Mouse (Mus musculus) intestine, embryonic 14.5 days (tissue): ENCODE measurements around the gene Tmem139. TPM values are rescaled to one million over a fixed set of nuclear protein-coding genes. Genes with fewer than 3 reads are reported as not detected.

ENCODE experiments used
- ATAC-seq: fragments of 200-750 bp; cut with Nextera tagmentation; replicated peaks from 2 replicates; pipeline ENCODE4 v1.8.0; 2017; ENCODE audit warnings: low read depth, moderate number of reproducible peaks, moderate TSS enrichment, moderate library complexity; ENCODE audit not compliant: low FRiP score, low TSS enrichment
- DNase-seq: peaks from one replicate; pipeline ENCODE4 v3.0.0-alpha.2; 2018; ENCODE audit warnings: low spot score
- H3K27ac ChIP-seq: fragments of 300-500 bp; sonication (generic); 2 replicates; pipeline ENCODE4 v1.5.1; 2014; ENCODE audit warnings: low read depth, mild to moderate bottlenecking, control low read depth
- H3K27me3 ChIP-seq: fragments of 300-500 bp; sonication (generic); replicated peaks from 2 replicates; pipeline ENCODE4 v1.6.1; 2014; ENCODE audit warnings: low read length, control low read depth; ENCODE audit not compliant: control insufficient read depth, insufficient read depth
- H3K36me3 ChIP-seq: fragments of 300-500 bp; sonication (generic); 2 replicates; pipeline ENCODE4 v1.6.1; 2014; ENCODE audit warnings: low read length, control low read depth; ENCODE audit not compliant: control insufficient read depth, insufficient read depth
- H3K4me1 ChIP-seq: fragments of 300-500 bp; sonication (generic); replicated peaks from 2 replicates; pipeline ENCODE4 v1.6.1; 2014; ENCODE audit warnings: low read length, control low read depth, mixed read lengths; ENCODE audit not compliant: control insufficient read depth, insufficient read depth
- H3K4me2 ChIP-seq: fragments of 300-500 bp; sonication (generic); 2 replicates; pipeline ENCODE4 v1.6.1; 2014; ENCODE audit warnings: low read length
- H3K4me3 ChIP-seq: fragments of 300-500 bp; sonication (generic); 2 replicates; pipeline ENCODE4 v1.5.1; 2014; ENCODE audit warnings: low read depth, low read length, control low read depth, mixed read lengths
- H3K9ac ChIP-seq: fragments of 300-500 bp; sonication (generic); 2 replicates; pipeline ENCODE4 v1.6.1; 2014; ENCODE audit warnings: mild to moderate bottlenecking, low read length
- H3K9me3 ChIP-seq: fragments of 300-500 bp; sonication (generic); 2 replicates; pipeline ENCODE4 v1.6.1; 2016; ENCODE audit warnings: low read length, control low read depth; ENCODE audit not compliant: control insufficient read depth
- WGBS: fragments of 180-500 bp; shearing (Covaris S2); extraction: QIAGEN DNeasy Blood & Tissue Kit; methylation state at CpG from one replicate; pipeline ENCODE4 v1.1.7; 2014; 5-methylcytosine and 5-hydroxymethylcytosine counted together
- polyA plus RNA-seq: library from polyadenylated mRNA; unstranded; fragments of >200 nt; fragmentation: Nextera tagmentation; extraction: Ambion mirVana; gene quantifications from 2 replicates; pipeline ENCODE4 v1.2.1, GENCODE M21; 2014

Gene Tmem139
- polyA plus RNA-seq, 1 experiment from 2014 or later = 2.8 TPM

DNA sequence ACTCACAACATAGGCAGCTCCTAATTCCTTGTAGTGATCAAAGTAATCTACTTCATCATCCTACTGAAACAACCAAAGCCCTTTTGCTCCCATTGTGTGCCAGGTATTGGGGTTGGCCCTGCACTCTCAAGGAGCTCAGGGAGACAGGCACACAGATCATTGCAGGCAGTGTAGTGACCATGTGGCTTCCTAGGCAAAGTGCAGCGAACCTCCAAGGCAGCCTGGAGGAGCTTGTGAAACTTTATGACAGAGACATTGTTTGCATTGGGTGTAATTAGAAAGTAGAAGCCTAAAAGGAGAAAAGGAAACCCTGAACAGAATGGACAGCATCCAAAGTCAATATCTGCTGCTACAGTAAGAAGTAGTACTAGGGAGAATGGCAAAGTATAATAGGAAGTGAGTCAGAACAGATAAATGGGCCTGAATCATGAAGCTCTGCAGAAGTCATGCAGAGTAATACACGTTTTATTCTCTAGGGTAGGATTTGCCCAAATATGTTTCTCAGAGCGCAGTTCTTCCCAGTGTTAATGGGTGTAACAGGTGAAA is 33.9 kb downstream of the Tmem139 start:
- ATAC-seq = 0 out of 2 replicates have a peak, but pooled peaks have one; percentile 55
- Histone ChIP-seq H3K36me3 (no peaks in the 10 kb centered on the region), H3K4me3 (no peak overlapping the region), H3K9me3 (no peaks in the 10 kb centered on the region), H3K4me2 (no peak overlapping the region), H3K9ac (no peak overlapping the region), H3K27me3 (no peaks in the 10 kb centered on the region), H3K4me1 (no peaks in the 10 kb centered on the region), H3K27ac (no peak overlapping the region)
- WGBS = 59% methylated on average over 3 of the region's 3 CpGs
- DNase-seq = no peak

DNA sequence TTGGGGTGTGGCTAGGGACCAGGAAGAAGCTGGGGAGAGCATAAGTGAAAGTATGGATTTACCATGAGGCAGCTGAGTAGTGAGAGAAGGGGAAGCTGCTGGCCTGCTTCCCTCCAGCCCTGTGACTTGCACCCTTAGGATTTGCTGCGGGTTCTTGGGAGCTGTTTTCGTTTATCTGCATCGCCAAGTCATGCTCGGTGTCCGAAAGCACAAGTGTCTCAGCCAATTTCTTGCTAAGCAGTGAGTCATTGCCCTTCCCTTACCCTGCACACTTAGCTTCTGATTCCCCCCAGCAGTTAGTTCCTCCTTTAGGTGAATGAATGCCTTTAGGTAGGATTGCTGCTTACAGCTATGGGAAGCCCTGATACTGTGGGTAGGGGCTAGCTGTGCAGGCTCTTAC is 37.6 kb downstream of the Tmem139 start:
- DNase-seq = no peak
- WGBS = 81% methylated on average over 5 of the region's 5 CpGs
- H3K27ac ChIP-seq = no peak overlapping the region
- no peaks in the 10 kb centered on the region for H3K4me1 ChIP-seq
- H3K4me3 ChIP-seq = no peak overlapping the region
- H3K27me3 ChIP-seq = no peaks in the 10 kb centered on the region
- H3K9me3 ChIP-seq = no peaks in the 10 kb centered on the region
- no peaks in the 10 kb centered on the region for H3K36me3 ChIP-seq
- ATAC-seq = no peak
- H3K9ac ChIP-seq = no peak overlapping the region
- no peak overlapping the region for H3K4me2 ChIP-seq

DNA sequence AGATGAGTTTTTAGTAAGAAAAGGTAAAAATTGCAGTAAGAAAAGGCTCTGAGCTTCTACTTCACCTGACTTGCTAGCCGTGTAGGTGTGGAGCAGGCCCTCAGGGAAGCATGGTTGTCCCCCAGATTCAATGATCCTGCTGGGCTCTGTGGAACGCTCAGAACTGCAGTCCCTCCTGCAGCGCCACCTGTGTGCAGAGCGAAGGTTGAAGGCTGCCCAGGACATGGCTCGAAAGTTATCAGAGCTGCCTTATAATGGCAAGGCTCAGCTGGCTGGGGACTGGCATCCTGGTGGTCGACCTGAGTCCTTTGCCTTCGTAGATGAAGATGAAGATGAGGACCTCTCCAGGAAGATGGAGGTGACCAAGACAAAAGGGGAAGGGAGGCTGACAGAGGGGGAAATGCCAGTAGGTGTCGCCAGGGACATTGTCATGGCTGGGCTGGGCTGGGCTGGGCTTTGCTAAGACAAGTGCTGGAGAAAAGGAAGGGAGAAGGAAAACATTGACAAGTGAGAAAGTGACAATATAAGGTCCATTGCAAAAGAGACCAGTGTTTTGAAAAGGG is 48.1 kb downstream of the Tmem139 start:
- Histone ChIP-seq H3K27ac (no peak overlapping the region), H3K36me3 (0 out of 2 replicates have a peak, but pooled peaks cover 2% of the 10 kb centered on the region), H3K4me1 (no peaks in the 10 kb centered on the region), H3K27me3 (no peaks in the 10 kb centered on the region), H3K4me2 (no peak overlapping the region), H3K9me3 (no peaks in the 10 kb centered on the region), H3K4me3 (no peak overlapping the region), H3K9ac (no peak overlapping the region)
- DNase-seq (no peak), ATAC-seq (no peak)
- 42% methylated on average over 8 of the region's 8 CpGs for WGBS

DNA sequence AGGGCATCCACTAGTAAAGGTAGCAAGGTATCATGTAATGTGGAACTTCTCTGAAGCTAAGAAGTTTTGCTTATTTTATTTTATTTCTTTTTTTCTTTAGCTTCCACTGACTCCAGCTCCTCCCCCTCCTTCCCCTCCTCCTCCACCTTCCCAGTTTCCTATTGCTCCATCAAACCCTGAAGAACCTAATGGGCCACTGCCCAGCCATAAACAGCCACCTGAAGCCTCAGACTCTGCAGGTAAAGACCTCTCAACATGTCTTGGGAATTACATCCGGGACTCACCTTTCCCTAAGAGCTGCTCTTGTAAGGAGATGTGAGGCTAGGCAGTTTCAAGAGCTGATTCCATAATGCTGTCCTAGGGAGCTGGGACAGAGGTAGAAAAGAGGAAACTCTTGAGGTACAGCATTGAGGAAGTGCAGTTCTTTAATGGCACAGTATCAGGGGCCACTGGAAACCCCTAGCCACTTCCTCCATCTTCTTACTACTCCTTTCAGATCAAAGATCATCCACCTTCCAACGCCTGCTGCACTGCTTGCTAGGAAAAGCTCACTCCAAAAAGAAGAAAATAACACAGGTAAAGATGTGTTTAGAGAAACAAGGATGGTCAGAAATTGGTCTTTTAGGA is 48.8 kb downstream of the Tmem139 start:
- DNase-seq (no peak), ATAC-seq (no peak)
- Histone ChIP-seq H3K9me3 (no peaks in the 10 kb centered on the region), H3K4me3 (no peak overlapping the region), H3K27me3 (no peaks in the 10 kb centered on the region), H3K36me3 (0 out of 2 replicates have a peak, but pooled peaks cover 2% of the 10 kb centered on the region), H3K4me2 (no peak overlapping the region), H3K9ac (no peak overlapping the region), H3K27ac (no peak overlapping the region), H3K4me1 (no peaks in the 10 kb centered on the region)
- WGBS = 88% methylated on average over 2 of the region's 2 CpGs

Other genes starting within 250 kb of the Tmem139 start
- not detected in 2 replicates for gene Sva, start 223.6 kb upstream of the Tmem139 start, polyA plus RNA-seq
- not detected in 2 replicates for gene Tas2r139, start 121.0 kb upstream of the Tmem139 start, polyA plus RNA-seq
- gene Tas2r144, start 46.6 kb upstream of the Tmem139 start, polyA plus RNA-seq = not detected in 2 replicates
- gene Gstk1, start 16.0 kb upstream of the Tmem139 start, polyA plus RNA-seq = 22.1 and 29.0 TPM in 2 replicates
- 53.0 and 59.5 TPM in 2 replicates for gene Casp2, start 3.0 kb downstream of the Tmem139 start, polyA plus RNA-seq
- 0.12 and 0.22 TPM in 2 replicates for gene Clcn1, start 24.7 kb downstream of the Tmem139 start, polyA plus RNA-seq
- 0.30 and 0.32 TPM in 2 replicates for gene Fam131b, start 62.7 kb downstream of the Tmem139 start, polyA plus RNA-seq
- 112 and 115 TPM in 2 replicates for gene Zyx, start 87.7 kb downstream of the Tmem139 start, polyA plus RNA-seq
- gene Epha1, start 111.3 kb downstream of the Tmem139 start, polyA plus RNA-seq = 2.5 and 2.6 TPM in 2 replicates
- gene Tas2r143, start 138.3 kb downstream of the Tmem139 start, polyA plus RNA-seq = not detected in 2 replicates
- 0.16 TPM in 1 of 2 replicates, not detected in the other for gene Tas2r135, start 143.5 kb downstream of the Tmem139 start, polyA plus RNA-seq
- gene Tas2r126, start 172.6 kb downstream of the Tmem139 start, polyA plus RNA-seq = not detected in 2 replicates
- not detected in 2 replicates for gene Olfr458, start 203.2 kb downstream of the Tmem139 start, polyA plus RNA-seq
- not detected in 2 replicates for gene Olfr457, start 214.4 kb downstream of the Tmem139 start, polyA plus RNA-seq
- gene Olfr456, start 225.2 kb downstream of the Tmem139 start, polyA plus RNA-seq = not detected in 2 replicates